Mouse (Mus musculus): ENCODE results near the gene Runx1.

DNA sequence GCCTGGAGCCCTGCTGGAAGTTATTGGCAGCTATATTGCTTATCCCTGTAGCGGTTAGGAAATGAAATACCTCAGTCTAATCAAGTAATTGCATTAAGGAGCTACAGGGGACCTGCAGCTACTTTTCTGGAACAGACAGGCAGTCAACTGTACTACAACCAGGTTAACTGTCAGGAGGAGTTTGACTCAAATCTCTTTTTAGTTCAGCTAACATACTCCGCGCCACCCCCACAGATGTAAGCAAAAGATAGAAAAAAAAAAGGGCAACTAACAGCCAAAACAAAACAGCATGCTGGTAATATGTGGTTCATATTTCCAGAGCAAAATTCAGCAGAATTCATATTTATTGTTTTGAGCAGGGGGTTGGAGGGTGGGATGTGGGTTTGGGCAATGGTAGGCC lies 72.0 kb downstream of the Runx1 start:
- no peak for TF ChIP-seq CTCF (IDR thresholded peaks at IDR 0.05; ENCODE audit: borderline replicate concordance, control insufficient read depth, extremely low read depth, insufficient read depth, low read length, poor library complexity)
- TF ChIP-seq POLR2A (IDR thresholded peaks at IDR 0.05; ENCODE audit: control insufficient read depth, extremely low read depth, insufficient read depth, low read length, poor library complexity) = no peak
